Mouse (Mus musculus) kidney, postnatal 0 days (tissue): Measurements from ENCODE around the gene Rnf8. TPM values are rescaled to one million over a fixed set of nuclear protein-coding genes. Genes with fewer than 3 reads are reported as not detected.

Experiments
- ATAC-seq: fragments of 200-750 bp; cut with Nextera tagmentation; replicated peaks from 2 replicates; pipeline ENCODE4 v1.8.0; 2017; ENCODE audit warnings: low read depth, moderate number of reproducible peaks, moderate TSS enrichment, moderate library complexity; ENCODE audit not compliant: low FRiP score
- DNase-seq: peaks from one replicate; pipeline ENCODE4 v3.0.0-alpha.2; 2016; ENCODE audit warnings: low spot score
- H3K27ac ChIP-seq: fragments of 300-500 bp; sonication (generic); 2 replicates; pipeline ENCODE4 v1.5.1; 2014; ENCODE audit warnings: mild to moderate bottlenecking
- H3K27me3 ChIP-seq: fragments of 300-500 bp; sonication (generic); 2 replicates; pipeline ENCODE4 v1.6.1; 2014; ENCODE audit warnings: low read length, mixed read lengths; ENCODE audit not compliant: insufficient read depth
- H3K36me3 ChIP-seq: fragments of 300-500 bp; sonication (generic); 2 replicates; pipeline ENCODE4 v1.6.1; 2014; ENCODE audit warnings: low read length, mixed read lengths; ENCODE audit not compliant: insufficient read depth
- H3K4me1 ChIP-seq: fragments of 300-500 bp; sonication (generic); replicated peaks from 2 replicates; pipeline ENCODE4 v1.6.1; 2014; ENCODE audit warnings: antibody characterized with exemption, low read length, mixed read lengths; ENCODE audit not compliant: insufficient read depth
- H3K4me2 ChIP-seq: fragments of 300-500 bp; sonication (generic); 2 replicates; pipeline ENCODE4 v1.6.1; 2014; ENCODE audit warnings: mild to moderate bottlenecking, low read length, moderate library complexity, mixed read lengths
- H3K4me3 ChIP-seq: fragments of 300-500 bp; sonication (generic); replicated peaks from 2 replicates; pipeline ENCODE4 v1.5.1; 2014; ENCODE audit warnings: low read depth, low read length
- H3K9ac ChIP-seq: fragments of 300-500 bp; sonication (generic); 2 replicates; pipeline ENCODE4 v1.6.1; 2014; ENCODE audit warnings: low read depth, low read length
- H3K9me3 ChIP-seq: fragments of 300-500 bp; sonication (generic); replicated peaks from 2 replicates; pipeline ENCODE4 v1.6.1; 2016; ENCODE audit warnings: low read length, inconsistent platforms, mixed read lengths
- CTCF ChIP-seq: IDR thresholded peaks from 2 replicates; pipeline ENCODE4 v1.5.1; 2016; ENCODE audit warnings: antibody characterized with exemption, low read depth, mild to moderate bottlenecking, moderate library complexity
- WGBS: fragments of 180-500 bp; shearing (Covaris S2); extraction: QIAGEN DNeasy Blood & Tissue Kit; methylation state at CpG from one replicate; pipeline ENCODE4 v1.1.7; 2014; 5-methylcytosine and 5-hydroxymethylcytosine counted together
- polyA plus RNA-seq: library from polyadenylated mRNA; unstranded; fragments of >200 nt; fragmentation: Nextera tagmentation; extraction: Ambion mirVana; gene quantifications from 2 replicates; pipeline ENCODE4 v1.2.1, GENCODE M21; 2015

The Rnf8 gene
- polyA plus RNA-seq, 1 experiment from 2014 or later: 50.3 TPM

DNA sequence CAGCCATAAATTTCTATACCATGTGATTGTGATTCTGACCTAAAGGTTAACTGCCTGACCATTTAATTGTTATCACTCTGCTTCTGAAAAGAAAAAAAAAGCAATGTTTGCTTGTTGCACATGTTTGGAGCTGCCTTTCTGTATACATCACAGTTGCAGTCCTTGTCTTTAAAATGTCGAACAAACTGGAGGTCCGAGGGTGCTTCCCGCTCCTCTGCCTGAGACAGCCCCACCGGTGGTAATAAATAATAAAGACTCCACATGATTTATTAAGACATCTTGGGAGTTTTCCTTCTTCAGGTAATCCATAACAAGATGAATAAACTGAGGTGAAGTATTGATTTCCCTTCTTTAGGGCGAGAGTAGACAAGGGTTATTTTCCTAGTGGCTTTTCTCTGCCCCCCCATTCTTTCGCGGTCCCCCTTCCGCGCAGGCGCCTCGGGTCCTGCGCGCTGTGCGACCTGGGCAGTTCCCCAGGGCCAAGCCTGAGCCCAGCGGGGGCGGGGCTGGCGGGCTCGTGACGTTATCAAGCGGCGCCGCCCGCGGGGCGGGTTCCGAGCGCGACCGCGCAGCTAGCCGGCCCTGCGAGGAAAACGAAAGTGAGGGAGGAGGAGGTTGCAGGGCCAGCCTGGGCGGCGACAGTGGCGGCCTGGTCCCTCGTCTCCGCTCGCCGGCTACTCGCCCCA lies 45.6 kb downstream of the Rnf8 start, which contains the start of gene Cmtr1:
TSS of gene Cmtr1 (plus strand) at position 520 of the 686 bp plus-strand sequence.
- TF ChIP-seq CTCF: no peak
- peak within 1 kb of the TSS; percentile 95 for H3K27ac ChIP-seq
- peak within 1 kb of the TSS; percentile 97 for H3K4me3 ChIP-seq
- H3K9me3 ChIP-seq: no peaks in the 10 kb centered on the region
- peak; percentile 95 for DNase-seq
- H3K4me2 ChIP-seq: peak within 1 kb of the TSS; percentile 90
- ATAC-seq: peak; percentile 99
- H3K27me3 ChIP-seq: no peaks in the 10 kb centered on the region
- no peaks in the 10 kb centered on the region for H3K4me1 ChIP-seq
- H3K9ac ChIP-seq: peak within 1 kb of the TSS; percentile 95
- H3K36me3 ChIP-seq: peaks cover 14% of the 10 kb centered on the region; the same call in 1 of the 2 replicates
- WGBS: under 1% methylated on average over 40 of the region's 41 CpGs

DNA sequence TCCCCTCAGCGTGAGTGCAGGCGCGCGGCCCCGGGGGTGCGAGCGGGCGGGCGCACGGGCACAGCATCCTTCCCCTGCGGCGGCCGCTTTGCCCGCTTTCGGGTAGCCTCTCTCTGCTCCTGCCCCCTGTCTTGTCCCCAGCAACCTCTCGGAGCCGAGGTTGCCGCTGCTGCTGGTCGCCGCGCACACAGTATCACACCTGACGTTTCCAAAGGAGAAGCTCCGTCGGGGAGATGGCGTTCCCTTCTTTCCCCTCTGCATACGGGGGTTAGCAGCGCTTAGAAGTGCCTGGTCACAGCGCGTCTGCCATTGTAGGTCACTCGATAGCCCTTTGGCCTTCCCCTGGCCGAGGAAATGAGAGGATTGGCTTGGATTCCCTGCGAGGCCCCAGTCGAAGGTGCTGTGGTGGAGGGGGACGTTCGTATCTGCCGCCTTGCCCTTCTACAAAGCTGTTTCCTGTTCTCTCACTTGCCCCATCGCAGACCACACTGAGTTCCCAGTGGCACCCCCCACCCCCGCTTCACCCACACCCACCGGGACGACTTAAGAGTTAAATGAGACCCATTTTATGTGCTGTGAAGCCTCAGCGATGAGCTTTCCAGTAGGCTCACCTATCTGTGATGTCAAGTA lies 46.3 kb downstream of the Rnf8 start:
- Histone ChIP-seq H3K4me3 (peak overlapping the region; percentile 97), H3K4me2 (peak overlapping the region; percentile 90), H3K9ac (peak overlapping the region; percentile 95), H3K27me3 (no peaks in the 10 kb centered on the region), H3K27ac (peak overlapping the region; percentile 95), H3K9me3 (no peaks in the 10 kb centered on the region), H3K4me1 (no peaks in the 10 kb centered on the region), H3K36me3 (peaks cover 14% of the 10 kb centered on the region; the same call in 1 of the 2 replicates)
- DNase-seq: peak; percentile 54
- 0 out of 2 replicates have a peak, but pooled peaks have one; percentile 18 for TF ChIP-seq CTCF
- peak; percentile 57 for ATAC-seq
- WGBS: under 1% methylated on average over 40 of the region's 41 CpGs

DNA sequence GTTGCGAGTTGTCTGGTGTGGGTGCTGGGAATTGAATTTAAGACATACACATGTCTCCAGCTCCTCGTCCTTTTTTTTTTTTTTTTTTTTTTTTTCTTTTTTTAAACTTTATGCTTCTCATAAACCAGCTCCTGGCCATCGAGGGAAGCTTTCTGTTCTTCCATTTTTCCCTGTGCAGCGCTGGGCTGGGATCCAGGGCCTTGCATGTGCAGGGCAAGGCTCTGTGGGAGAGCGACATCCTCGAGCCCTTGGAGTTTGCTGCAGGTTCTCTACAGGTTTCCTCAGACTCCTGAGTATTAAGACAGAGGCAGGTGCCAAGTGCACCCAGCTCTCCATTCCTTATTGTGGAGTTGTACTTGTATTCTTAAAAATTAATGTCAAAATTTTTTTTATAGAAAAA lies 47.6 kb downstream of the Rnf8 start:
- WGBS: 95% methylated on average over 6 of the region's 6 CpGs
- no peak overlapping the region for H3K27ac ChIP-seq
- TF ChIP-seq CTCF: no peak

GRCm38 (mm10) chr17:29668051-29668986 lies 53.7 kb downstream of the Rnf8 start:
- DNase-seq (no peak), ATAC-seq (no peak)
- WGBS: 81% methylated on average over 10 of the region's 10 CpGs
- Histone ChIP-seq H3K4me2 (no peak overlapping the region), H3K27me3 (no peaks in the 10 kb centered on the region), H3K36me3 (peaks cover 28% of the 10 kb centered on the region), H3K9ac (no peak overlapping the region), H3K27ac (no peak overlapping the region), H3K4me3 (no peak overlapping the region), H3K9me3 (no peaks in the 10 kb centered on the region), H3K4me1 (no peaks in the 10 kb centered on the region)
- TF ChIP-seq CTCF: no peak

More for the DNA sequence above, 47.6 kb downstream of the Rnf8 start:
- ATAC-seq (no peak), DNase-seq (no peak)
- H3K4me2 ChIP-seq: no peak overlapping the region
- no peaks in the 10 kb centered on the region for H3K27me3 ChIP-seq
- H3K4me1 ChIP-seq: no peaks in the 10 kb centered on the region
- H3K9me3 ChIP-seq: no peaks in the 10 kb centered on the region
- peaks cover 21% of the 10 kb centered on the region; the same call in 1 of the 2 replicates for H3K36me3 ChIP-seq
- H3K4me3 ChIP-seq: no peak overlapping the region
- H3K9ac ChIP-seq: no peak overlapping the region

- Histone ChIP-seq H3K27ac (no peak overlapping the region), H3K9me3 (no peaks in the 10 kb centered on the region), H3K4me2 (no peak overlapping the region), H3K4me1 (no peaks in the 10 kb centered on the region), H3K9ac (no peak overlapping the region), H3K27me3 (no peaks in the 10 kb centered on the region), H3K4me3 (no peak overlapping the region), H3K36me3 (peaks cover 26% of the 10 kb centered on the region)
- DNase-seq: no peak
- ATAC-seq: no peak
- 92% methylated on average over 4 of the region's 4 CpGs for WGBS
- no peak for TF ChIP-seq CTCF
Measured at GRCm38 (mm10) chr17:29669030-29669429, 54.4 kb downstream of the Rnf8 start.

DNA sequence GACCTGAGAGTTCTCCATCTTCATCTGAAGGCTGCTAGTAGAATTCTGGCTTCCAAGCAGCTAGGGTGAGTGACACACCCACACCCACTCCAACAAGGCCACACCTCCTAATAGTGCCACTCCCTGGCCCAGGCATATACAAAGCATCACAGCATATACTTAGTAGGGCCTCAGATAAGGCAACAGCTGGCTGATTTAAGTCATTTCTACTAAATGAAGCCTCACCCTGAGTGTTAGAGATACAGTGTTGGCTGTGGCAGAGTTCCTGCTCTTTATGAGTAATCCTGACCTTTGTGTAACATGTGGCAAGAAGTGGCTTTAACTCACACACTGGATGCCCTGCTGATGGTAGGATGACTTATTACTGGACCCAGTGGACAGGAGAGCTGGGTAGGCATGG lies 55.3 kb downstream of the Rnf8 start:
- H3K4me1 ChIP-seq: no peaks in the 10 kb centered on the region
- H3K27me3 ChIP-seq: no peaks in the 10 kb centered on the region
- H3K36me3 ChIP-seq: peaks cover 23% of the 10 kb centered on the region
- H3K4me2 ChIP-seq: no peak overlapping the region
- no peak overlapping the region for H3K27ac ChIP-seq
- no peaks in the 10 kb centered on the region for H3K9me3 ChIP-seq
- no peak overlapping the region for H3K4me3 ChIP-seq
- DNase-seq: no peak
- no peak overlapping the region for H3K9ac ChIP-seq
- ATAC-seq: peak; percentile 40; the same call in 1 of the 2 replicates
- TF ChIP-seq CTCF: no peak
